Mouse (Mus musculus) forebrain, postnatal 0 days (tissue): Measurements from ENCODE around the gene Gm15737. TPM values are rescaled to one million over a fixed set of nuclear protein-coding genes. Genes with fewer than 3 reads are reported as not detected.

Experiments
- ATAC-seq: fragments of 200-750 bp; cut with Nextera tagmentation; 2 replicates; pipeline ENCODE4 v1.8.0; 2017; ENCODE audit warnings: mild to moderate bottlenecking, moderate library complexity
- DNase-seq: peaks from one replicate; pipeline ENCODE4 v3.0.0-alpha.2; 2015
- H3K27ac ChIP-seq: fragments of 300-500 bp; sonication (generic); 2 replicates; pipeline ENCODE4 v1.5.1; 2014; ENCODE audit warnings: low read depth, mild to moderate bottlenecking, antibody characterized with exemption, low read length, moderate library complexity, mixed read lengths
- H3K27me3 ChIP-seq: fragments of 300-500 bp; sonication (generic); 2 replicates; pipeline ENCODE4 v1.6.1; 2014; ENCODE audit warnings: mild to moderate bottlenecking, low read length, mixed read lengths; ENCODE audit not compliant: insufficient read depth
- H3K36me3 ChIP-seq: fragments of 300-500 bp; sonication (generic); 2 replicates; pipeline ENCODE4 v1.6.1; 2014; ENCODE audit warnings: mild to moderate bottlenecking, moderate library complexity; ENCODE audit not compliant: insufficient read depth
- H3K4me1 ChIP-seq: fragments of 300-500 bp; sonication (generic); 2 replicates; pipeline ENCODE4 v1.6.1; 2014; ENCODE audit warnings: antibody characterized with exemption; ENCODE audit not compliant: insufficient read depth
- H3K4me2 ChIP-seq: fragments of 300-500 bp; sonication (generic); 2 replicates; pipeline ENCODE4 v1.6.1; 2014; ENCODE audit warnings: low read depth, mild to moderate bottlenecking, moderate library complexity
- H3K4me3 ChIP-seq: fragments of 300-500 bp; sonication (generic); 2 replicates; pipeline ENCODE4 v1.5.1; 2014; ENCODE audit warnings: low read depth, low read length, mixed read lengths
- H3K9ac ChIP-seq: fragments of 300-500 bp; sonication (generic); 2 replicates; pipeline ENCODE4 v1.6.1; 2014; ENCODE audit warnings: mild to moderate bottlenecking
- H3K9me3 ChIP-seq: fragments of 300-500 bp; sonication (generic); 2 replicates; pipeline ENCODE4 v1.6.1; 2016; ENCODE audit warnings: low read length
- CTCF ChIP-seq: sonication (generic); IDR thresholded peaks from 2 replicates; pipeline ENCODE4 v1.5.1; 2016; ENCODE audit warnings: antibody characterized with exemption, control low read depth, low read depth
- WGBS: fragments of 180-500 bp; shearing (Covaris S2); extraction: QIAGEN DNeasy Blood & Tissue Kit; methylation state at CpG from one replicate; pipeline ENCODE4 v1.1.7; 2014; 5-methylcytosine and 5-hydroxymethylcytosine counted together
- polyA plus RNA-seq: library from polyadenylated mRNA; unstranded; fragments of >200 nt; fragmentation: Nextera tagmentation; extraction: Ambion mirVana; gene quantifications from 2 replicates; pipeline ENCODE4 v1.2.1, GENCODE M21; 2015
- total RNA-seq: library from RNA; depleted of rRNA; stranded (reverse); fragments of >200 nt; gene quantifications from 2 replicates; pipeline ENCODE4 v1.2.3, GENCODE M21; 2014

The Gm15737 gene
- total and polyA plus RNA-seq, 2 experiments from 2014 or later, result not detected

GRCm38 (mm10) chr6:92883131-92883900 lies 14.2 kb downstream of the Gm15737 start:
- TF ChIP-seq CTCF, result no peak
- Histone ChIP-seq H3K27me3 (no peaks in the 10 kb centered on the region), H3K36me3 (no peaks in the 10 kb centered on the region), H3K4me3 (no peak overlapping the region), H3K9me3 (no peaks in the 10 kb centered on the region), H3K4me2 (no peak overlapping the region), H3K9ac (no peak overlapping the region), H3K4me1 (0 out of 2 replicates have a peak, but pooled peaks cover 4% of the 10 kb centered on the region), H3K27ac (no peak overlapping the region)
- WGBS, result 23% methylated on average over 9 of the region's 9 CpGs
- ATAC-seq (no peak; the same call in 1 of the 2 replicates), DNase-seq (peak; percentile 38)

DNA sequence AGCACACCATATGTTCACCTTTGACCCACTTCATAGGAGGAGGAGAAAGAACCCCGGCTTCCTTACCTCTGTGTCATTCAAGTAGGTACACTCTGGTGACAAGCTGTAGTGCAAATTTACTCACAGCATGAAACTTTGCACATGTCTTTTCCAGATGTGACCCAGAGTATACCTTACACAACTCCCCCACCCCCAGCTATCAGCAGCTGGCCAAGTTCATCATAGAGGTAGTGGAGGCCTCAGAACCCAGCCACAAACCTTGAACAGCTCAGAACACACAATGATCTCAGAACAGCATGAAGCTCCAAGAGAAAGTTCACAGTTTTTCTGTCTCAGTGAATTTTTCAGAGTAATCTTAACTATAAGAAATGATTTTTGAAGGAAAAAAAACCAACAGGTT lies 22.4 kb downstream of the Gm15737 start:
- Histone ChIP-seq H3K4me2 (no peak overlapping the region), H3K27me3 (no peaks in the 10 kb centered on the region), H3K9me3 (no peaks in the 10 kb centered on the region), H3K36me3 (no peaks in the 10 kb centered on the region), H3K4me3 (no peak overlapping the region), H3K4me1 (no peaks in the 10 kb centered on the region), H3K9ac (no peak overlapping the region), H3K27ac (no peak overlapping the region)
- DNase-seq (no peak), ATAC-seq (no peak)
- TF ChIP-seq CTCF, result no peak
- WGBS, result 78% methylated on average over 1 of the region's 1 CpGs

DNA sequence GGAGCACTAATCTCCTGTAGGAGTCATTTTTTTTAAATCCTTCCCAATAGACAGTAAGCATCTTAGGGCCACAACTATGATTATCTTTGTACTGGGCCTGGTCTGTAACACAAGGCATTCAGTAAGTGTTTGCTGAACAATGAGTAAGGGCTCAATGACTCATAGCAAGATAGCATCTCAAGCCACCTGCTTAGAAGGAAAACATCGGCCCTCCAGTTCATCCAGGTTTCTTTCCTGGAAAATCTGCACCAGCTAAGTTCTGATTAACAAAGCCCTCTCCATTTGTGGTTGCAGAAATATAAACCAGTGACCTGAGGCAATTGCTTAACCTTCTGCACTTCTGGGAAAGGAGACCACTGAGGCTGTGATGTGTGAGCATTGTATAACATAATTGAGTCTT lies 34.9 kb downstream of the Gm15737 start:
- no peak for DNase-seq
- H3K4me3 ChIP-seq, result no peak overlapping the region
- no peak for TF ChIP-seq CTCF
- no peak overlapping the region for H3K27ac ChIP-seq
- WGBS, result 83% methylated on average over 1 of the region's 1 CpGs
- no peaks in the 10 kb centered on the region for H3K9me3 ChIP-seq
- H3K4me2 ChIP-seq, result no peak overlapping the region
- ATAC-seq, result no peak
- no peaks in the 10 kb centered on the region for H3K4me1 ChIP-seq
- H3K27me3 ChIP-seq, result no peaks in the 10 kb centered on the region
- no peak overlapping the region for H3K9ac ChIP-seq
- no peaks in the 10 kb centered on the region for H3K36me3 ChIP-seq

DNA sequence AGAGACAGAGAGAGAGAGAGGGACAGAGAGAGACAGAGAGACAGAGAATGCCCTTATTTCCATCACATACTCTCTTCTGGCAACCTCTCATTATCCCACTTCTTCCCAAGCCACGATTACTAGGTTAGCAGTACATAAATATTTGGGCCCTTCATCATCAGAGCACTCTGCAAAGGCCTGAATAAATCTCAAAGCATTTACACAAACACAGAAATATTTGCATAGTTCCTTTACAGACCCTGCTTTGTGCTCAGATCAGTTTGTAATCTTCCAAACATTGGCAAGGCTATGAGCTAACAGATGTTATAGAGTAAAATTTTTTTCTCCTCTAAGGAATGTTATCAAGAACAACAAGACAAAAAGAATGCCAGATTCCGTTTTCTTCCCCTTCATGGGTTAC lies 35.3 kb downstream of the Gm15737 start:
- Histone ChIP-seq H3K27me3 (no peaks in the 10 kb centered on the region), H3K9me3 (no peaks in the 10 kb centered on the region), H3K9ac (no peak overlapping the region), H3K36me3 (no peaks in the 10 kb centered on the region), H3K4me3 (no peak overlapping the region), H3K4me1 (no peaks in the 10 kb centered on the region), H3K27ac (no peak overlapping the region), H3K4me2 (no peak overlapping the region)
- WGBS, result 26% methylated on average over 2 of the region's 2 CpGs
- TF ChIP-seq CTCF, result no peak
- DNase-seq (no peak), ATAC-seq (no peak)

DNA sequence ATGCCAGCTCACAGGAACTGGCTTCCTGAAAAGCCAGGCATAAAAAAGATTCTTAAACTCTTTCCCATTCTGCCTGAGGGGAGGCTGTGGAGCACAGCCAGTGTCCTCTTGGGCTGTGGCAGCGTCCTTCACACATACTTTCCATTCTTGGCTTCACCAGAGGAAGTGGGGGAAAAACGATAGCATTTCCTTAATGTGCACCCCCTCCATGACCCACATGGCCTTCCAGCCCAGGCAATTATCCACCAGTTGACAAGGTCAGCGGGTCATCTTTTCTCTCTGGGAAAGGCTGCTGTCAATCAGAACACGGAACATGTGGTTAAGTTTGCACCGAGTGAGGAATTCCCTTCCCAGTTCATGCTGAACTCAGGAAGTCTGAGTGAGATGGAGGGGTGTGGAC lies 36.8 kb downstream of the Gm15737 start:
- Histone ChIP-seq H3K27me3 (no peaks in the 10 kb centered on the region), H3K4me3 (no peak overlapping the region), H3K4me2 (no peak overlapping the region), H3K36me3 (no peaks in the 10 kb centered on the region), H3K27ac (no peak overlapping the region), H3K9me3 (no peaks in the 10 kb centered on the region), H3K9ac (no peak overlapping the region), H3K4me1 (no peaks in the 10 kb centered on the region)
- 39% methylated on average over 5 of the region's 5 CpGs for WGBS
- DNase-seq (no peak), ATAC-seq (no peak)
- no peak for TF ChIP-seq CTCF

DNA sequence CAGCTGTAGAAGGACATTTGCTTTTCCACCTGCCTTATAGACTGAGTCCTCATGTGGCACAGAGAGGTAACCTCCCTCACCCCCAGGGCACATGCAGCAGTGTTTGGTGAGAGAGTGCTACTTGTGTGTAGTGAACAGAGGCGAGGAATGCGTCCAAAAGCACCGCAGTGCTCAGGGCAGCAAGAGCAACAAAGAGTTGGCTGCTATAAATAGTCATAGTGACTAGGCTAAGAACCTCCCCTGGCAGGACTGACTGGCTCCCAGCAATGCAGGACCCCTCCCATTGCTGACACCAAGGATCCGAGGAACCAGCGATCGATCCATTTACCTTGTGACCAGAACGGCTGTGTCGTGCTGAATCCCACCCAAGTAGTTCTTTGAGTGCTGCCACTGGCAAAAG lies 40.2 kb downstream of the Gm15737 start:
- H3K4me2 ChIP-seq, result no peak overlapping the region
- no peak for DNase-seq
- H3K36me3 ChIP-seq, result no peaks in the 10 kb centered on the region
- 66% methylated on average over 8 of the region's 8 CpGs for WGBS
- no peak overlapping the region for H3K27ac ChIP-seq
- H3K4me3 ChIP-seq, result no peak overlapping the region
- H3K4me1 ChIP-seq, result no peaks in the 10 kb centered on the region
- TF ChIP-seq CTCF, result no peak
- no peak overlapping the region for H3K9ac ChIP-seq
- no peaks in the 10 kb centered on the region for H3K27me3 ChIP-seq
- ATAC-seq, result no peak
- H3K9me3 ChIP-seq, result no peaks in the 10 kb centered on the region

GRCm38 (mm10) chr6:92910611-92911010 lies 41.5 kb downstream of the Gm15737 start:
- Histone ChIP-seq H3K27me3 (no peaks in the 10 kb centered on the region), H3K36me3 (no peaks in the 10 kb centered on the region), H3K9me3 (no peaks in the 10 kb centered on the region), H3K4me2 (no peak overlapping the region), H3K4me1 (no peaks in the 10 kb centered on the region), H3K9ac (no peak overlapping the region), H3K4me3 (no peak overlapping the region), H3K27ac (no peak overlapping the region)
- ATAC-seq (no peak), DNase-seq (no peak)
- WGBS, result 93% methylated on average over 3 of the region's 3 CpGs
- TF ChIP-seq CTCF, result no peak
